Mouse (Mus musculus) brain, embryonic 18.5 days (tissue): Measurements from ENCODE around the gene Wdfy3.

Experiments
- DNase-seq: peaks from one replicate; pipeline ENCODE4 v3.0.0-alpha.2; 2012; ENCODE audit warnings: low read depth, low spot score

The Wdfy3 gene

GRCm38 (mm10) chr5:101785921-101786614 is 283.7 kb downstream of the Wdfy3 start:
- DNase-seq: no peak

- no peak for DNase-seq
Measured at GRCm38 (mm10) chr5:101784787-101785186, 284.9 kb downstream of the Wdfy3 start.

GRCm38 (mm10) chr5:101784328-101784727 is 285.4 kb downstream of the Wdfy3 start:
- no peak for DNase-seq
